Mouse (Mus musculus): ENCODE data around the gene Mis18a.

Mis18a gene

GRCm38 (mm10) chr16:90704161-90704825, 22.9 kb downstream of the Mis18a start:
- DNase-seq (ENCODE audit: inconsistent age in 2 of 2, low spot score in 1 of 2): peak in 1 of 2 experiments; percentile 57

GRCm38 (mm10) chr16:90703646-90704045, 23.6 kb downstream of the Mis18a start:
- DNase-seq (ENCODE audit: inconsistent age in 2 of 2, low spot score in 1 of 2): no peak

GRCm38 (mm10) chr16:90701541-90701940, 25.7 kb downstream of the Mis18a start:
- no peak for DNase-seq (ENCODE audit: inconsistent age in 2 of 2, low spot score in 1 of 2)

GRCm38 (mm10) chr16:90699390-90699789, 27.8 kb downstream of the Mis18a start:
- no peak for DNase-seq (ENCODE audit: inconsistent age in 2 of 2, low spot score in 1 of 2)

- DNase-seq (ENCODE audit: inconsistent age in 2 of 2, low spot score in 1 of 2): no peak
These were observed 30.9 kb downstream of the Mis18a start for GRCm38 (mm10) chr16:90696306-90696705.

- DNase-seq (ENCODE audit: inconsistent age in 2 of 2, low spot score in 1 of 2): no peak
These were observed 32.1 kb downstream of the Mis18a start for GRCm38 (mm10) chr16:90695121-90695520.

GRCm38 (mm10) chr16:90694719-90695118, 32.5 kb downstream of the Mis18a start:
- peak; percentile 43 to 76 for DNase-seq (ENCODE audit: inconsistent age in 2 of 2, low spot score in 1 of 2)

- DNase-seq (ENCODE audit: inconsistent age in 2 of 2, low spot score in 1 of 2): no peak
These were observed 33.6 kb downstream of the Mis18a start for GRCm38 (mm10) chr16:90693625-90694024.

GRCm38 (mm10) chr16:90692704-90693385, 34.4 kb downstream of the Mis18a start:
- DNase-seq (ENCODE audit: inconsistent age in 2 of 2, low spot score in 1 of 2): peak; percentile 37 to 73

GRCm38 (mm10) chr16:90687687-90688263, 39.4 kb downstream of the Mis18a start:
- DNase-seq (ENCODE audit: inconsistent age in 2 of 2, low spot score in 1 of 2): no peak

GRCm38 (mm10) chr16:90687011-90687410, 40.2 kb downstream of the Mis18a start:
- DNase-seq (ENCODE audit: inconsistent age in 2 of 2, low spot score in 1 of 2): no peak

GRCm38 (mm10) chr16:90684092-90684491, 43.1 kb downstream of the Mis18a start:
- DNase-seq (ENCODE audit: inconsistent age in 2 of 2, low spot score in 1 of 2): no peak

- no peak for DNase-seq (ENCODE audit: inconsistent age in 2 of 2, low spot score in 1 of 2)
These were observed 47.2 kb downstream of the Mis18a start for GRCm38 (mm10) chr16:90679984-90680383.

- no peak for DNase-seq (ENCODE audit: inconsistent age in 2 of 2, low spot score in 1 of 2)
These were observed 48.4 kb downstream of the Mis18a start for GRCm38 (mm10) chr16:90678820-90679219.

GRCm38 (mm10) chr16:90676920-90677574, 50.2 kb downstream of the Mis18a start:
- DNase-seq (ENCODE audit: inconsistent age in 2 of 2, low spot score in 1 of 2): peak; percentile 80 to 93

- DNase-seq (ENCODE audit: inconsistent age in 2 of 2, low spot score in 1 of 2): no peak
These were observed 52.6 kb downstream of the Mis18a start for GRCm38 (mm10) chr16:90674651-90675050.

- peak in 1 of 2 experiments; percentile 71 for DNase-seq (ENCODE audit: inconsistent age in 2 of 2, low spot score in 1 of 2)
These were observed 53.5 kb downstream of the Mis18a start for GRCm38 (mm10) chr16:90673507-90674354.
